Mouse (Mus musculus) macrophage (primary cell): Measurements from ENCODE around the gene Ppp1r1c. TPM values are rescaled to one million over a fixed set of nuclear protein-coding genes. Genes with fewer than 3 reads are reported as not detected.
"Not testable (repeated sequence)": the region's sequence is repeated elsewhere in the genome, so short reads cannot be mapped to it uniquely, and the experiment has no call there.

Source experiments
- H3K27ac ChIP-seq: fragments of 350-480 bp; formaldehyde crosslinking; 2 replicates; pipeline ENCODE4 v1.9.0; 2021
- H3K36me3 ChIP-seq: fragments of 350-480 bp; formaldehyde crosslinking; 2 replicates; pipeline ENCODE4 v1.9.0; 2021; ENCODE audit errors: inconsistent target
- H3K4me3 ChIP-seq: fragments of 350-480 bp; formaldehyde crosslinking; 2 replicates; pipeline ENCODE4 v1.9.0; 2021; ENCODE audit errors: inconsistent target
- H3K79me2 ChIP-seq: fragments of 350-480 bp; formaldehyde crosslinking; 2 replicates; pipeline ENCODE4 v1.9.0; 2021; ENCODE audit errors: inconsistent target
- WGBS: methylation state at CpG from one replicate; pipeline ENCODE4 v1.1.7; 2026; ENCODE audit warnings: inconsistent platforms; ENCODE audit not compliant: missing documents; 5-methylcytosine and 5-hydroxymethylcytosine counted together
- polyA plus RNA-seq: library from polyadenylated mRNA; stranded (reverse); fragments of 250-400 nt; gene quantifications from 3 replicates; pipeline ENCODE4 v1.2.4, GENCODE M21; 2018; ENCODE audit warnings: inconsistent platforms

Ppp1r1c gene
- polyA plus RNA-seq, 1 experiment from 2014 or later: not detected

GRCm38 (mm10) chr2:79774372-79774771 lies 66.8 kb downstream of the Ppp1r1c start:
- no peak overlapping the region for H3K4me3 ChIP-seq
- H3K27ac ChIP-seq: no peak overlapping the region
- H3K79me2 ChIP-seq: no peaks in the 10 kb centered on the region
- H3K36me3 ChIP-seq: no peaks in the 10 kb centered on the region
- 0% methylated on average over 5 of the region's 5 CpGs for WGBS

GRCm38 (mm10) chr2:79777801-79778200 lies 70.2 kb downstream of the Ppp1r1c start:
- WGBS: 93% methylated on average over 2 of the region's 2 CpGs
- H3K4me3 ChIP-seq: no peak overlapping the region
- H3K36me3 ChIP-seq: no peaks in the 10 kb centered on the region
- H3K79me2 ChIP-seq: no peaks in the 10 kb centered on the region
- H3K27ac ChIP-seq: no peak overlapping the region

- Histone ChIP-seq H3K79me2 (no peaks in the 10 kb centered on the region), H3K4me3 (no peak overlapping the region), H3K27ac (no peak overlapping the region), H3K36me3 (no peaks in the 10 kb centered on the region)
- WGBS: 94% methylated on average over 7 of the region's 7 CpGs
These were observed 73.2 kb downstream of the Ppp1r1c start for GRCm38 (mm10) chr2:79780772-79781171.

- Histone ChIP-seq H3K4me3 (no peak overlapping the region), H3K36me3 (no peaks in the 10 kb centered on the region), H3K27ac (no peak overlapping the region), H3K79me2 (no peaks in the 10 kb centered on the region)
- 86% methylated on average over 8 of the region's 8 CpGs for WGBS
These were observed 78.1 kb downstream of the Ppp1r1c start for GRCm38 (mm10) chr2:79785541-79786134.

- Histone ChIP-seq H3K79me2 (no peaks in the 10 kb centered on the region), H3K36me3 (no peaks in the 10 kb centered on the region), H3K4me3 (no peak overlapping the region), H3K27ac (no peak overlapping the region)
- WGBS: 94% methylated on average over 11 of the region's 11 CpGs
These were observed 78.9 kb downstream of the Ppp1r1c start for GRCm38 (mm10) chr2:79786467-79786866.

GRCm38 (mm10) chr2:79793186-79793585 lies 85.6 kb downstream of the Ppp1r1c start:
- WGBS: 79% methylated on average over 2 of the region's 2 CpGs

GRCm38 (mm10) chr2:79797444-79797843 lies 89.9 kb downstream of the Ppp1r1c start:
- no peak overlapping the region for H3K27ac ChIP-seq
- no peak overlapping the region for H3K4me3 ChIP-seq
- WGBS: 78% methylated on average over 2 of the region's 2 CpGs
- no peaks in the 10 kb centered on the region for H3K36me3 ChIP-seq
- H3K79me2 ChIP-seq: no peaks in the 10 kb centered on the region

More at GRCm38 (mm10) chr2:79793186-79793585, 85.6 kb downstream of the Ppp1r1c start:
- no peak overlapping the region for H3K27ac ChIP-seq
- no peak overlapping the region for H3K4me3 ChIP-seq
- H3K79me2 ChIP-seq: no peaks in the 10 kb centered on the region
- H3K36me3 ChIP-seq: no peaks in the 10 kb centered on the region

GRCm38 (mm10) chr2:79798627-79799026 lies 91.0 kb downstream of the Ppp1r1c start:
- Histone ChIP-seq H3K79me2 (no peaks in the 10 kb centered on the region), H3K36me3 (no peaks in the 10 kb centered on the region), H3K27ac (no peak overlapping the region), H3K4me3 (no peak overlapping the region)
- 71% methylated on average over 7 of the region's 7 CpGs for WGBS

- no peaks in the 10 kb centered on the region for H3K79me2 ChIP-seq
- WGBS: 76% methylated on average over 3 of the region's 3 CpGs
- no peaks in the 10 kb centered on the region for H3K36me3 ChIP-seq
- no peak overlapping the region for H3K4me3 ChIP-seq
- H3K27ac ChIP-seq: no peak overlapping the region
These were observed 108.3 kb downstream of the Ppp1r1c start for GRCm38 (mm10) chr2:79815708-79816484.

- 100% methylated on average over 3 of the region's 3 CpGs for WGBS
- Histone ChIP-seq H3K4me3 (no peak overlapping the region), H3K79me2 (no peaks in the 10 kb centered on the region), H3K36me3 (no peaks in the 10 kb centered on the region), H3K27ac (no peak overlapping the region)
These were observed 112.0 kb downstream of the Ppp1r1c start for GRCm38 (mm10) chr2:79819543-79819942.

- Histone ChIP-seq H3K27ac (no peak overlapping the region), H3K36me3 (no peaks in the 10 kb centered on the region), H3K79me2 (no peaks in the 10 kb centered on the region), H3K4me3 (no peak overlapping the region)
- 93% methylated on average over 4 of the region's 4 CpGs for WGBS
These were observed 118.3 kb downstream of the Ppp1r1c start for GRCm38 (mm10) chr2:79825853-79826252.

GRCm38 (mm10) chr2:79839090-79839489 lies 131.5 kb downstream of the Ppp1r1c start:
- H3K4me3 ChIP-seq: no peak overlapping the region
- H3K36me3 ChIP-seq: no peaks in the 10 kb centered on the region
- WGBS: 92% methylated on average over 6 of the region's 6 CpGs
- H3K79me2 ChIP-seq: no peaks in the 10 kb centered on the region
- no peak overlapping the region for H3K27ac ChIP-seq

- Histone ChIP-seq H3K36me3 (no peaks in the 10 kb centered on the region), H3K4me3 (no peak overlapping the region), H3K27ac (no peak overlapping the region), H3K79me2 (no peaks in the 10 kb centered on the region)
- WGBS: 83% methylated on average over 5 of the region's 5 CpGs
These were observed 131.9 kb downstream of the Ppp1r1c start for GRCm38 (mm10) chr2:79839513-79839912.

- not testable (repeated sequence) for H3K79me2 ChIP-seq, H3K4me3 ChIP-seq, H3K27ac ChIP-seq, H3K36me3 ChIP-seq
- 80% methylated on average over 7 of the region's 13 CpGs for WGBS
These were observed 139.8 kb downstream of the Ppp1r1c start for GRCm38 (mm10) chr2:79847396-79847795.

- Histone ChIP-seq H3K79me2 (no peaks in the 10 kb centered on the region), H3K36me3 (no peaks in the 10 kb centered on the region), H3K27ac (no peak overlapping the region), H3K4me3 (no peak overlapping the region)
- WGBS: 63% methylated on average over 1 of the region's 1 CpGs
These were observed 149.3 kb downstream of the Ppp1r1c start for GRCm38 (mm10) chr2:79856874-79857273.
